Comparison of ENCODE assay signal across 17 mouse cellular contexts in genomic region chr11:46332217-46332616, GRCm38 (mm10). TPM values are rescaled to one million over a fixed set of nuclear protein-coding genes. Genes with fewer than 3 reads are reported as not detected.
"Had no signal": no experiment of that assay in that cellular context is flagged by ENCODE, and none has a peak within 500 bp of the region (broad histone marks: within the 10 kb centered on the region; RNA-seq: fewer than 3 reads in every experiment).

No protein-coding gene starts in this region.

- H3K4me1 ChIP-seq: neural tube, embryonic 13.5 days; neural tube, embryonic 15.5 days; stomach, embryonic 15.5 days had no signal

- H3K27ac ChIP-seq: neural tube, embryonic 13.5 days; neural tube, embryonic 15.5 days; stomach, embryonic 15.5 days; stomach, postnatal 0 days had no signal

- H3K36me3 ChIP-seq: neural tube, embryonic 13.5 days; neural tube, embryonic 15.5 days; stomach, embryonic 15.5 days had no signal

- H3K27me3 ChIP-seq: neural tube, embryonic 13.5 days; neural tube, embryonic 15.5 days; stomach, embryonic 15.5 days had no signal

- H3K4me3 ChIP-seq: neural tube, embryonic 13.5 days; neural tube, embryonic 15.5 days; stomach, embryonic 15.5 days had no signal

- H3K4me2 ChIP-seq: neural tube, embryonic 13.5 days; neural tube, embryonic 15.5 days; stomach, embryonic 15.5 days had no signal

- H3K9me3 ChIP-seq: neural tube, embryonic 13.5 days; neural tube, embryonic 15.5 days; stomach, embryonic 15.5 days had no signal

- H3K9ac ChIP-seq: neural tube, embryonic 13.5 days; neural tube, embryonic 15.5 days; stomach, embryonic 15.5 days had no signal

- DNase-seq: retina, postnatal 1 day; right cerebral cortex, adult 18-20 months; right cerebral cortex, postnatal 14 days; right cerebral cortex, postnatal 25 days; right cerebral cortex, postnatal 4 days; spleen, adult 18-20 months; thymus, adult 18-20 months; thymus, adult 2 months; thymus, postnatal 14 days; thymus, postnatal 25 days; thymus, postnatal 36 days; thymus, postnatal 4 days had no signal

RNA-seq across cellular contexts. Expression of gene Itk, which starts 57.1 kb away (rescaled TPM):
- polyA plus RNA-seq: neural tube, embryonic 13.5 days; neural tube, embryonic 14.5 days; neural tube, embryonic 15.5 days had no signal
